Mouse (Mus musculus) T-cell, adult 2 months (primary cell): Measurements from ENCODE around the gene Sdr42e1.

Source experiments
- DNase-seq: peaks from one replicate; pipeline ENCODE4 v3.0.0; 2022; ENCODE audit warnings: low spot score

The Sdr42e1 gene

DNA sequence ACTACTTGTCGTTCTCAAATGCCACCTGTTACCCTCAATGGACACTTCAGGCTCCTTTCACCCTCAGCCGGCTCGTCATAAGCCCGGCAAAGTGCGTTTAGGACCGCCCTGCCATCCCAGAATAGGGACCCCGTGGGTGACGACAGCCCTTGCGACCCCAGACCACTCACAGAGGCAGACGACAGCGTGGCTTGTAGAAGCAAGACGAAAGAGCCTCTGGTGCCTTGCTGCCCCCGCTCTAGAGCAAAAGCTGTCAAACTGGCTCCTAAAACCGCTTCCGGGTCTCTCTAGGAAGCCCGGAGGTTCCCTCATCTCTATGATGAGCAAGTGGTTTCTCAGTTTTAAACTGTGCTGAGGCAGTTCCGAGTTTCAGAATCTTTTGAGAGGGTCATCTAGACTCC lies at the start of gene Sdr42e1:
Sdr42e1 (minus strand) TSS at position 260 of the 401 bp plus-strand sequence.
- DNase-seq, result peak; percentile 68

GRCm38 (mm10) chr8:117718152-117718860 lies 44.8 kb upstream of the Sdr42e1 start:
- no peak for DNase-seq

DNA sequence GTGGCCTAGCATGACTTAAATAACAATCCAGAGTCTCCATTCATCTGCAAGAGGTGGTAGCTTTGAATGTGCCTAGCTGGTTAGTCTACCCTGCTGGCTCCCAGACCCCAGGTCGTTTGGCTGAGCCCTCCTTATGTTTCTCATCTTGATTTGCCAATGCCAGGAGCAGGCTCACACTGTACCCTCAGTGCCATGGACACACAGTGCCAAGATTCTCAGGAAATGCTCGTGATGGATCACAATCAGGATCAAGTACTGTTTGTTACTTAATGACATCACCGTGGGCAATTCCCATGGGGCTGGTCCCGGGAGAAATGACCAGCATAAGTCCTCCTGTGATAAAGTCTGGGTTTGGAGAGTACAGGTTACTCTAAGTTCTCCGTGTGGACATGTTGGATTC lies 42.4 kb upstream of the Sdr42e1 start:
- no peak for DNase-seq

- no peak for DNase-seq
These were observed 41.1 kb upstream of the Sdr42e1 start for GRCm38 (mm10) chr8:117714604-117715003.

- DNase-seq, result no peak
These were observed 38.7 kb upstream of the Sdr42e1 start for GRCm38 (mm10) chr8:117712226-117712625.

DNA sequence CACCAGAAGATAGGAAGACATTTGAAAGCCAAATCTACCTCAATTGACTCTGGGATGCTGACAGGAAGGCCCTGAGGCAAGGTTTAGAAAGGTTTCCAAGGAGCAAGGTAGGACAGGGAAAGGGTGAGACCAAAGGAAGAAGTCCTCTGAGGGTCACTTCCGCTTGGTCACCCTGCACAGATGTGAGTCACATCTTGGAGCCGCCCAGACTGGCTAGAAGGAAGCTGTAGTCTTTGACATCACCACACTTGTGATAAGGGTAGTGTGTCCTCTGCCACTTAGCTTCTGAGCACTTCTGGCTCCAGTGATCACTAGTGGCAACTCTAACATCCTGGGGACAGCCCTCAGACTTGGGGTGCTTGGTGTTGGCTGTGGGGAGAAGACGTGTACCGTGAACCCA lies 32.7 kb upstream of the Sdr42e1 start:
- DNase-seq, result no peak

DNA sequence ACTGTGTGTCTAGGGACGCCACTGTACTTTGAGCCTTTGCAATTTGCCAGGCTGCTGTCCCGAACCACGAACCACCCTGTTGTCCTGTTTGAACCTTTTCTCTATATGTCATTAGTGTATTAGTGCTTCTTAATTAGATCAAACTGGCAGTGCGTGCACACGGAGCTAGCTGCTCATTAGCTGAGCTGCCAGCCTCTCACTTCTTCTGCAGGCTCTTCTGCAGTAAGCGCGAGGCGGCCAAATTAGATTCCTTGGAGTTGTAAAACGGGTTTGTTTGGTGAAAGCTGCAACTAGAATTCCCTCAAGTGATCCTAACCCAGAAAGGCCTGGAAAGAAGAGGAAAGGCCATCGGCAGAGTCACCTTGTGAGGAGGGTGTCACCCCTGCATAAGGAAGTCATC lies 29.2 kb upstream of the Sdr42e1 start:
- DNase-seq, result no peak

DNA sequence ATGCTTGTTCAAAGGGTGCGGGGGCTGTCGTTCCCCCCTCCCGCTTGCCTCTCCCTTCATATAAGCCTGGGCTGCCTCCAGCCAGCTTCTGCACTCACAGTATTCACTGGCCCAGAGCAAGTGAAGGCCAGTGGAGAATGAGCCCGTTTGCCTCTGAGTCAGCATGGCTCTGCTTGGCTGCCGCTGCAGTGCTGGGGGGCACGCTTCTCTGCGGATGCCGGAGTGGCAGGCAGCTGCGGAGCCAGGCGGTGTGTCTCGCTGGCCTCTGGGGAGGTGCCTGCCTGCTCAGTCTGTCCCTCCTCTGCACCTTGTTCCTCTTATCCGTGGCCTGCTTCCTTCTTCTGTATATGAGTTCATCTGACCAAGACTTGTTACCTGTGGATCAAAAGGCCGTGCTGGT lies 28.4 kb upstream of the Sdr42e1 start, which contains the start of gene Hsd17b2:
Hsd17b2 (plus strand) TSS at position 46 of the 400 bp plus-strand sequence.
- DNase-seq, result no peak

DNA sequence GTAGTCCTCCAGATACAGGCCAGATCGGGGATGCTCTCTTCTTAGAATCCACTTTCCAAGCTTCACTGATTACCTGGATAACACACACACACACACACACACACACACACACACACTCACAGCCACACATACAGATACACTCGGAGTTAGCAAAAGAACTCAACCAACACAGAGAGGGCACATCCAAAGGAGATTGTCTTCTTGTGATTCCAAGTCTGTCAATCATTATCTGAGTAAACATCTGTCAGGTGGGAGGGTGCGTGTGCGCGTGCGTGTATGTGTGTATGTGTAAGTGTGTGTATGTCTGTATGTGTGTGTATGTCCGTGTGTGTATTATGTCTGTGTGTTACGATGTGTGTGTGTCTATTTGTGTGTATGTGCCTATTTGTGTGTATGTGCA lies 27.8 kb upstream of the Sdr42e1 start:
- DNase-seq, result no peak

GRCm38 (mm10) chr8:117700699-117701098 lies 27.2 kb upstream of the Sdr42e1 start:
- DNase-seq, result no peak

GRCm38 (mm10) chr8:117697248-117697647 lies 23.8 kb upstream of the Sdr42e1 start:
- DNase-seq, result no peak

- DNase-seq, result no peak
These were observed 22.1 kb upstream of the Sdr42e1 start for GRCm38 (mm10) chr8:117695636-117696035.

- DNase-seq, result no peak
These were observed 18.6 kb upstream of the Sdr42e1 start for GRCm38 (mm10) chr8:117692131-117692530.

DNA sequence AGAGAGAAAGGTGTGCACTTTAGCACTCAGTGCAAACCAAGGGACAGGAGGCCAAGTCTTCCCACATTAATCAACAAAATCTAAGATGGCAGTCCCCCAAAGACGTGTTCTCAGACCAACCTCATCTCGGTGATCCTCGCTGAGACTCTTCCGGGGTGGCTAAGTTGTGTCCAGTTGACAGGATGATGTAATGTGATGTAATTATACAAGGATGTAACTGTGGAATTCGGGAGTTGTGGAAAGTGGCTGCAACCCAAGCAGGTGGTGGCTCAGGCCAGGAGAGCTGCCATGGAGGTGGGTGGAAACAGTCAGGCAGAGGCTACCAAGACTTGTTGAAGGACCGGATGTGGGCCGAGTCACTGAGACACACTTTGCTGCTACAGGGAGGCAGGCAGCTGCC lies 14.4 kb upstream of the Sdr42e1 start:
- no peak for DNase-seq

GRCm38 (mm10) chr8:117684504-117684903 lies 11.0 kb upstream of the Sdr42e1 start:
- DNase-seq, result no peak

GRCm38 (mm10) chr8:117683925-117684472 lies 10.5 kb upstream of the Sdr42e1 start:
- DNase-seq, result no peak

- DNase-seq, result no peak
These were observed 5.2 kb upstream of the Sdr42e1 start for GRCm38 (mm10) chr8:117678650-117679049.

DNA sequence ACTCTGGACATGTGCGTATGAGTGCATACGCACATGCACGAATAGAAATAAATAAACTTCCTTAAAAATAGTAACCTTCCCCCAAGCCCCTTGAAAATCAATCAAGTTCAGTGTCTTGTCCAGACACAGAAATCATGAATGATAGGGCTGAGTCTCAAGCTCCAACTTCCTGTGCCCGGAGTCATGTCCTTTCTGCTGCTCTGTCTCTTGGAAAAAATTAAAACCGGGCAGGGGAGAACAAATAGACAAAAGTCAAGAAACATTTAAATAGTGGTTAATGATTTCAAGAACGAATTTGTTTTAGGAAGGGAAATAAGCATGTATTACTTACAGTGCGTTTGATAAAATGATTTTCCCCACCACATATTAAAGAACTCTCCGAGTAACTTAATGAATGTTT lies 3.5 kb upstream of the Sdr42e1 start:
- DNase-seq, result no peak

- DNase-seq, result no peak
These were observed 3.0 kb upstream of the Sdr42e1 start for GRCm38 (mm10) chr8:117676460-117676859.

- DNase-seq, result no peak
These were observed 1.7 kb upstream of the Sdr42e1 start for GRCm38 (mm10) chr8:117675171-117675570.

DNA sequence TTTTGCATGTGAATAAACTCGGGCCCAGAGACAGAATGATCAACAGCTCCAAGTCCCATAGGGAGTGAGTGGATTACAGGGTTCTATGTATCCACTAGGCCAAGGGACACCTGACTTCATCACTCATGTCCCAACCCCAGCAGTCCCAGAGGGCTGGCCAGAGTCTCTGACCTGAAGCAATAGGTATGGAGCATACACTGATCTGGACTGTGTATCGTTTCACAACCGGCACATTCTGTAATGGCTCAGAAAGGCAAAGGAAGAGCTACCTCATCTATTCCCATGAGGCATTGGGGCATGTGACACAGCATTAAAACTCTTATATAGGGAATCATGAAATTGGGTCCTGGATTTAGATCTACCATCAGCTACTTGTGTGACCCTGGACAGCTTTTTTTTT lies 931 bp downstream of the Sdr42e1 start:
- DNase-seq, result no peak

DNA sequence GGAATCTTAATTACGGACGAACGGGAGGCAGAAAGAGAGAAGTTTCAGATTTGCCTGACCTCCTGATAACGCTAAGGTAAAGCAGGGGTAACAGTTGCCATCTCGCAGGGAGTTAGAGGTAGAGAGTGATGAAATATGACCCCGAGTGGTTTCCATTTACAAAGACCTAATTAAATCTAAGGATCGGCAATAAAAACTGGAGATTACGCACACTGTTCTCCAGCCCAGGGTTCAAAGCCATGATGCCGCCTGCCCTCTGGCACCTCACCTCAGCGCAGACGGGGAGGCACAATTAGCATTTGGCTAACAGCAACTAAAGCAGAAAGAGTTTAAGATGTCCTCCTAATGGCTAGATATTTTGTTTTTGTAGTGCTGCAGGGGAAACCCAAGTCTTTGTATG lies 3.0 kb downstream of the Sdr42e1 start:
- DNase-seq, result no peak

- no peak for DNase-seq
These were observed 6.0 kb downstream of the Sdr42e1 start for GRCm38 (mm10) chr8:117667349-117668124.
